Mouse (Mus musculus): ENCODE measurements around the gene Gm3435.

- TF ChIP-seq CTCF (IDR thresholded peaks at IDR 0.05; ENCODE audit: low read depth, low read length) (no peak), POLR2A (IDR thresholded peaks at IDR 0.05; ENCODE audit: insufficient read depth, low read length) (no peak), EP300 (IDR thresholded peaks at IDR 0.05; ENCODE audit: insufficient read depth, low read depth, low read length) (no peak)
These were observed 49.7 kb downstream of the Gm3435 start for GRCm38 (mm10) chr17:15059646-15060045.
